Mouse (Mus musculus) MEL (cell line): ENCODE measurements around the gene Wdr91. TPM values are rescaled to one million over a fixed set of nuclear protein-coding genes. Genes with fewer than 3 reads are reported as not detected.

ENCODE experiments used
- DNase-seq: peaks from one replicate; pipeline ENCODE4 v3.0.0; 2011; ENCODE audit warnings: low read depth, low spot score
- H3K27ac ChIP-seq: 2 replicates; pipeline ENCODE4 v1.5.1; 2012; ENCODE audit warnings: low read depth, mild to moderate bottlenecking, control low read depth, low read length, moderate library complexity; ENCODE audit not compliant: control insufficient read depth
- H3K27me3 ChIP-seq, 2 experiments: fragments of 150-350 bp in 1 of 2; sonication (generic) in 1 of 2; 2 replicates each; pipeline ENCODE4 v1.6.1; 2012; ENCODE audit warnings: low read length in 2 of 2, mild to moderate bottlenecking in 2 of 2, improper control_type of control experiment in 1 of 2, moderate library complexity in 1 of 2; ENCODE audit not compliant: insufficient read depth in 2 of 2, control insufficient read depth in 1 of 2
- H3K36me3 ChIP-seq, 2 experiments: 2 replicates each; pipeline ENCODE4 v1.6.1; 2012 to 2014; ENCODE audit warnings: low read length in 2 of 2, improper control_type of control experiment in 1 of 2, inconsistent platforms in 1 of 2, mild to moderate bottlenecking in 1 of 2; ENCODE audit not compliant: insufficient read depth in 2 of 2, control insufficient read depth in 1 of 2
- H3K4me1 ChIP-seq, 2 experiments: fragments of 150-350 bp in 1 of 2; sonication (generic) in 1 of 2; 2 replicates each; pipeline ENCODE4 v1.6.1; 2012; ENCODE audit warnings: low read length in 2 of 2, improper control_type of control experiment in 1 of 2, mild to moderate bottlenecking in 1 of 2; ENCODE audit not compliant: insufficient read depth in 2 of 2, control insufficient read depth in 1 of 2
- H3K4me3 ChIP-seq, 2 experiments: fragments of 150-350 bp in 1 of 2; sonication (generic) in 1 of 2; 2 replicates each; pipeline ENCODE4 v1.5.1; 2012; ENCODE audit warnings: low read depth in 2 of 2, low read length in 2 of 2, mild to moderate bottlenecking in 2 of 2, moderate library complexity in 2 of 2, control low read depth in 1 of 2, improper control_type of control experiment in 1 of 2; ENCODE audit not compliant: control insufficient read depth in 1 of 2, insufficient read depth in 1 of 2
- H3K79me2 ChIP-seq: 2 replicates; pipeline ENCODE4 v1.6.1; 2012; ENCODE audit warnings: mild to moderate bottlenecking, low read length, moderate library complexity; ENCODE audit not compliant: control insufficient read depth, poor library complexity, insufficient read depth
- H3K9ac ChIP-seq: 2 replicates; pipeline ENCODE4 v1.6.1; 2012; ENCODE audit warnings: low read depth, mild to moderate bottlenecking, control low read depth, low read length, moderate library complexity; ENCODE audit not compliant: control insufficient read depth, poor library complexity, severe bottlenecking
- H3K9me3 ChIP-seq: fragments of 150-350 bp; sonication (generic); replicated peaks from 2 replicates; pipeline ENCODE4 v1.6.1; 2012; ENCODE audit warnings: mild to moderate bottlenecking, low read length, improper control_type of control experiment, moderate library complexity; ENCODE audit not compliant: insufficient read depth
- BHLHE40 ChIP-seq: IDR thresholded peaks from 2 replicates; pipeline ENCODE4 v1.6.1; 2012; ENCODE audit warnings: low read depth, mild to moderate bottlenecking, inconsistent platforms, low read length, improper control_type of control experiment, borderline replicate concordance
- CHD1 ChIP-seq: IDR thresholded peaks from 2 replicates; pipeline ENCODE4 v1.6.1; 2012; ENCODE audit warnings: low read depth, mild to moderate bottlenecking, inconsistent platforms, low read length, improper control_type of control experiment
- CHD2 ChIP-seq: IDR thresholded peaks from 2 replicates; pipeline ENCODE4 v1.6.1; 2011; ENCODE audit warnings: low read length, improper control_type of control experiment
- CTCF ChIP-seq, 3 experiments: IDR thresholded peaks in 2 of 3; conservative IDR thresholded peaks in 1 of 3; 2 replicates each; pipeline ENCODE4 v1.5.1; 2011 to 2012; ENCODE audit warnings: low read length in 3 of 3, low read depth in 2 of 3, mild to moderate bottlenecking in 2 of 3, improper control_type of control experiment in 1 of 3, inconsistent platforms in 1 of 3, mixed read lengths in 1 of 3, moderate library complexity in 1 of 3; ENCODE audit not compliant: control insufficient read depth in 1 of 3, insufficient read depth in 1 of 3, poor library complexity in 1 of 3, severe bottlenecking in 1 of 3
- E2F4 ChIP-seq: IDR thresholded peaks from 2 replicates; pipeline ENCODE4 v1.6.1; 2011; ENCODE audit warnings: low read depth, low read length, improper control_type of control experiment, borderline replicate concordance
- ELF1 ChIP-seq: IDR thresholded peaks from 2 replicates; pipeline ENCODE4 v1.6.1; 2014; ENCODE audit warnings: low read depth, mild to moderate bottlenecking, inconsistent platforms, low read length, improper control_type of control experiment, moderate library complexity
- EP300 ChIP-seq, 2 experiments: IDR thresholded peaks; 2 replicates each; pipeline ENCODE4 v1.6.1; 2011; ENCODE audit warnings: improper control_type of control experiment in 2 of 2, low read length in 2 of 2, low read depth in 1 of 2, mild to moderate bottlenecking in 1 of 2
- ETS1 ChIP-seq: IDR thresholded peaks from 2 replicates; pipeline ENCODE4 v1.6.1; 2012; ENCODE audit warnings: low read depth, mild to moderate bottlenecking, inconsistent platforms, low read length, improper control_type of control experiment, moderate library complexity
- GATA1 ChIP-seq: IDR thresholded peaks from 2 replicates; pipeline ENCODE4 v1.6.1; 2011; ENCODE audit warnings: low read depth, low read length, improper control_type of control experiment
- HCFC1 ChIP-seq: IDR thresholded peaks from 2 replicates; pipeline ENCODE4 v1.6.1; 2012; ENCODE audit warnings: low read depth, mild to moderate bottlenecking, inconsistent platforms, low read length, improper control_type of control experiment, moderate library complexity
- JUND ChIP-seq: IDR thresholded peaks from 2 replicates; pipeline ENCODE4 v1.6.1; 2011; ENCODE audit warnings: low read depth, mild to moderate bottlenecking, improper control_type of control experiment, low read length
- KAT2A ChIP-seq: conservative IDR thresholded peaks from 2 replicates; pipeline ENCODE4 v1.6.1; 2012; ENCODE audit warnings: low read depth, low read length, improper control_type of control experiment, inconsistent platforms
- MAFK ChIP-seq: IDR thresholded peaks from 2 replicates; pipeline ENCODE4 v1.6.1; 2011; ENCODE audit warnings: low read depth, mild to moderate bottlenecking, low read length, improper control_type of control experiment, borderline replicate concordance
- MAX ChIP-seq: IDR thresholded peaks from 2 replicates; pipeline ENCODE4 v1.6.1; 2011; ENCODE audit warnings: low read length, improper control_type of control experiment
- MXI1 ChIP-seq: IDR thresholded peaks from 2 replicates; pipeline ENCODE4 v1.6.1; 2011; ENCODE audit warnings: mild to moderate bottlenecking, low read depth, low read length, improper control_type of control experiment
- MYC ChIP-seq: IDR thresholded peaks from 2 replicates; pipeline ENCODE4 v1.6.1; 2011; ENCODE audit warnings: low read depth, mild to moderate bottlenecking, low read length, improper control_type of control experiment, moderate library complexity
- NRF1 ChIP-seq: IDR thresholded peaks from 2 replicates; pipeline ENCODE4 v1.6.1; 2014; ENCODE audit warnings: low read depth, mild to moderate bottlenecking, inconsistent platforms, low read length, improper control_type of control experiment, moderate library complexity; ENCODE audit not compliant: poor library complexity, insufficient read depth, severe bottlenecking
- POLR2A ChIP-seq, 2 experiments: IDR thresholded peaks; 2 replicates each; pipeline ENCODE4 v1.6.1; 2011 to 2012; ENCODE audit warnings: low read length in 2 of 2, mild to moderate bottlenecking in 2 of 2, control low read depth in 1 of 2, improper control_type of control experiment in 1 of 2, low read depth in 1 of 2, moderate library complexity in 1 of 2; ENCODE audit not compliant: control insufficient read depth in 1 of 2, insufficient read depth in 1 of 2, poor library complexity in 1 of 2
- RAD21 ChIP-seq: IDR thresholded peaks from 2 replicates; pipeline ENCODE4 v1.6.1; 2011; ENCODE audit warnings: mild to moderate bottlenecking, low read depth, low read length, improper control_type of control experiment
- SIN3A ChIP-seq: IDR thresholded peaks from 2 replicates; pipeline ENCODE4 v1.6.1; 2012; ENCODE audit warnings: low read length, improper control_type of control experiment, inconsistent platforms
- SMC3 ChIP-seq: IDR thresholded peaks from 2 replicates; pipeline ENCODE4 v1.6.1; 2011; ENCODE audit warnings: low read depth, low read length, improper control_type of control experiment
- TAL1 ChIP-seq: IDR thresholded peaks from 2 replicates; pipeline ENCODE4 v1.6.1; 2012; ENCODE audit warnings: mild to moderate bottlenecking, inconsistent platforms, low read length, moderate library complexity, mixed read lengths
- TBP ChIP-seq: IDR thresholded peaks from 2 replicates; pipeline ENCODE4 v1.8.0; 2011; ENCODE audit warnings: low read depth, low read length, improper control_type of control experiment
- UBTF ChIP-seq: IDR thresholded peaks from 2 replicates; pipeline ENCODE4 v1.6.1; 2012; ENCODE audit warnings: low read depth, mild to moderate bottlenecking, inconsistent platforms, low read length, improper control_type of control experiment, moderate library complexity, borderline replicate concordance; ENCODE audit not compliant: insufficient read depth
- USF2 ChIP-seq, 2 experiments: IDR thresholded peaks; 2 replicates each; pipeline ENCODE4 v1.6.1; 2011 to 2012; ENCODE audit warnings: improper control_type of control experiment in 2 of 2, low read length in 2 of 2, borderline replicate concordance in 1 of 2, inconsistent platforms in 1 of 2, low read depth in 1 of 2, mild to moderate bottlenecking in 1 of 2; ENCODE audit not compliant: insufficient read depth in 1 of 2
- ZKSCAN1 ChIP-seq: IDR thresholded peaks from 2 replicates; pipeline ENCODE4 v1.6.1; 2012; ENCODE audit warnings: low read depth, mild to moderate bottlenecking, inconsistent platforms, low read length, improper control_type of control experiment, moderate library complexity
- ZMIZ1 ChIP-seq: IDR thresholded peaks from 2 replicates; pipeline ENCODE4 v1.6.1; 2012; ENCODE audit warnings: low read depth, mild to moderate bottlenecking, inconsistent platforms, low read length, improper control_type of control experiment, moderate library complexity
- ZNF384 ChIP-seq: IDR thresholded peaks from 2 replicates; pipeline ENCODE4 v1.6.1; 2012; ENCODE audit warnings: low read depth, mild to moderate bottlenecking, inconsistent platforms, low read length, improper control_type of control experiment
- polyA plus RNA-seq, 2 experiments: library from polyadenylated mRNA; stranded (reverse) in 1 of 2; unstranded in 1 of 2; fragments of >175 nt in 1 of 2; fragments of >200 nt in 1 of 2; gene quantifications; 2 replicates each; pipeline versions ENCODE4 v1.2.1 to v1.2.4; 2012; ENCODE audit warnings: low replicate concordance in 2 of 2, low read depth in 1 of 2; ENCODE audit not compliant: insufficient read length in 2 of 2, insufficient read depth in 1 of 2, missing spikeins in 1 of 2
- total RNA-seq: library from RNA; depleted of rRNA; stranded (reverse); fragments of 300-350 nt; gene quantifications from 2 replicates; pipeline ENCODE4 v1.2.3, GENCODE M21; 2012

Wdr91 gene
- total and polyA plus RNA-seq, 3 experiments, result 11.7 to 24.1 TPM; not detected in 1

DNA sequence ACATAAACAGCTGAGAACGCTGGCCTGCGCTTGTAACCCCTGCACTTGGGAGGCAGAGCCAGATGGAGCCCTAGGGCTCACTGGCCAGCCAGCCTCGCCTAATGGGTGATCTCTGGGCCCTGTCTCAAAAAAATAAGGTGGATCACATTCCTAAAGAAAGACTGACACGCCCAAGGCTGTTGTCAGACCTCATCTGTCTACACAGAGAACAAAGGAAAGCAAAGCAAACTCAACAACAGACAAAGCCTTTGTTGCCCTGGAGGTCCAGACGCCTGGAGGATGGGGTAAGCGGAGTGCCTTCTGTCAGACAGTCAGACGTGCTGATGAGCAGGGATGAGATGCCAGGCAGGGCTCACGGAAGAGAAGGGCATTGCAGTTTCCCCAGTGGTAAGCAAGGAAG is 43.9 kb downstream of the Wdr91 start:
- peaks cover 3% of the 10 kb centered on the region; the same call in 1 of the 2 replicates for H3K79me2 ChIP-seq
- peaks cover 0 to 52% of the 10 kb centered on the region in 2 experiments; a peak in 2 of 4 replicates for H3K36me3 ChIP-seq
- H3K9ac ChIP-seq, result peak overlapping the region; percentile 18; the same call in 1 of the 2 replicates
- H3K4me3 ChIP-seq, result no peak overlapping the region
- H3K9me3 ChIP-seq, result no peaks in the 10 kb centered on the region
- no peak for DNase-seq
- TF ChIP-seq GATA1, result no peak
- TF ChIP-seq MXI1, result no peak
- TF ChIP-seq ELF1, result no peak
- no peak for TF ChIP-seq USF2 (IDR thresholded peaks at IDR 0.05; ENCODE audit: borderline replicate concordance in 1 of 2, insufficient read depth in 1 of 2, low read depth in 1 of 2, low read length in 2 of 2)
- no peak for TF ChIP-seq BHLHE40
- TF ChIP-seq MAX, result no peak
- no peak for TF ChIP-seq NRF1
- TF ChIP-seq RAD21, result no peak
- no peak for TF ChIP-seq TAL1
- no peak for TF ChIP-seq CHD1
- no peak for TF ChIP-seq ETS1
- TF ChIP-seq CTCF (IDR thresholded peaks at IDR 0.05 in 2 of 3, conservative IDR thresholded peaks at IDR 0.05 in 1 of 3; ENCODE audit: control insufficient read depth in 1 of 3, insufficient read depth in 1 of 3, low read depth in 2 of 3, low read length in 3 of 3, poor library complexity in 1 of 3, severe bottlenecking in 1 of 3), result no peak
- TF ChIP-seq TBP, result no peak
- no peak for TF ChIP-seq JUND
- no peak for TF ChIP-seq UBTF
- H3K27me3 ChIP-seq, result no peaks in the 10 kb centered on the region
- H3K4me1 ChIP-seq, result peaks cover 18 to 57% of the 10 kb centered on the region in 2 experiments
- H3K27ac ChIP-seq, result peak overlapping the region; percentile 95

DNA sequence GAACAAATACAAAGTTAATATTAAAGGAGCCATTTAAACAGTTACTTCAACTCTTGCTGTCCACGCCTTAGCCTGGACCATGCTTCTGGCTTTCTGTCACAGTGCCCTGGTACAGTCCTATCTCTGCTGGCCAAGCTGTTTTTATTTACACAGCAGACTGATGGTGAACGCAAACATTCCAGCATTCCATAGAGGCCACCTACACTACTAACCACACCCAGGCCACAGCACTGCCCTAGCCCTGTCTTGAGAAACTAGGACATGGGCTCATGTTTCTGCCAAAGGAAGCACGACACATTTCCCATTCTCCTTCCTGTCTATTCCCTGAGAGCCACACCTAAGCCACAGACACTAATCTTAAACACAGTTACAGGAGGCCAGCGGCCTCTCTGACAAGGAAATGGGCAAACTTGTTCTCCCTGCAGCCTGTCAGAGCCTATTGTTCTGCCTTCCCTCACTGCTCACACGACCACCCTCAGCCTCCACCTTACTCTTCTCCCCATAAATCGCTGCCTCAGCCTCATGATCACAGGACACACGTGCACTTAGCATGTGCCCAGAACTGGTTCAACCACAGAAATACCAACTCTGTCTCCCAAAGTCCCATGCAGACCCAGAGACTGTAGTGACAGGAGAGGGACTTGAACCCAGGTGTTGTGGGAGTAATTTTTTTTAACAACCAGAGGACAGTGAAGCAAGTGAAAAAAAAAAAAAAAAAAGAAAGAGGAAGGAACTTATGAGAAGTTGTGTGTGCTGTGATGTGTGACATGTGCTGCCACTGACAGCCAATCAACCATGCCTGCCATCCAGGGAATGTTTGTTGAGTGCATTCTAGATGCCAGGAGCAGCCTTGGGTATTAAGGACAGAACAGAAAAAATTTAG is 44.7 kb downstream of the Wdr91 start:
- peak; percentile 55 for DNase-seq
- H3K4me3 ChIP-seq, result no peak overlapping the region
- peak overlapping the region; percentile 59 for H3K27ac ChIP-seq
- H3K9ac ChIP-seq, result peak overlapping the region; percentile 42
- no peaks in the 10 kb centered on the region for H3K9me3 ChIP-seq
- H3K27me3 ChIP-seq, result no peaks in the 10 kb centered on the region
- peaks cover 0 to 48% of the 10 kb centered on the region in 2 experiments; a peak in 2 of 4 replicates for H3K36me3 ChIP-seq
- peaks cover 18 to 56% of the 10 kb centered on the region in 2 experiments for H3K4me1 ChIP-seq
- H3K79me2 ChIP-seq, result peaks cover 3% of the 10 kb centered on the region; the same call in 1 of the 2 replicates
- TF ChIP-seq SMC3, result no peak
- peak in 1 of 2 experiments; percentile 6; a peak in 1 of 4 replicates for TF ChIP-seq EP300 (IDR thresholded peaks at IDR 0.05; ENCODE audit: low read depth in 1 of 2, low read length in 2 of 2)
- no peak for TF ChIP-seq POLR2A (IDR thresholded peaks at IDR 0.05; ENCODE audit: control insufficient read depth in 1 of 2, insufficient read depth in 1 of 2, low read depth in 1 of 2, low read length in 2 of 2, poor library complexity in 1 of 2)
- TF ChIP-seq ELF1, result no peak
- no peak for TF ChIP-seq KAT2A
- no peak for TF ChIP-seq CHD2
- TF ChIP-seq JUND, result no peak
- TF ChIP-seq HCFC1, result no peak
- TF ChIP-seq E2F4, result no peak
- no peak for TF ChIP-seq MAFK
- peak; percentile 97 for TF ChIP-seq ZNF384
- 0 out of 2 replicates have a peak, but pooled peaks have one; percentile 54 for TF ChIP-seq MYC
- peak; percentile 50; the same call in 1 of the 2 replicates for TF ChIP-seq SIN3A
- no peak for TF ChIP-seq ZMIZ1
- TF ChIP-seq MXI1, result peak; percentile 32
- TF ChIP-seq ETS1, result peak; percentile 59
- TF ChIP-seq NRF1, result no peak
- TF ChIP-seq MAX, result peak; percentile 79
- no peak for TF ChIP-seq ZKSCAN1
